Mouse (Mus musculus): Measurements from ENCODE around the gene Plk2. TPM values are rescaled to one million over a fixed set of nuclear protein-coding genes. Genes with fewer than 3 reads are reported as not detected.
"Not testable (repeated sequence)": the region's sequence is repeated elsewhere in the genome, so short reads cannot be mapped to it uniquely, and the experiment has no call there.

Gene Plk2
- 24.5 and 27.1 TPM in 2 replicates for polyA plus RNA-seq (2012; rRNA removed)

- WGBS: under 1% methylated on average over 71 of the region's 71 CpGs
- peak; percentile 98 for DNase-seq
- H3K4me1 ChIP-seq (ENCODE audit: control insufficient read depth, insufficient read depth, low read length): peaks cover 9% of the 10 kb centered on the region; the same call in 1 of the 2 replicates
Observed at GRCm38 (mm10) chr13:110394291-110395178, at the start of gene Plk2. TSS of gene Plk2 (plus strand) at chr13:110395046.

GRCm38 (mm10) chr13:110346707-110347106 lies 48.1 kb upstream of the Plk2 start:
- H3K4me3 ChIP-seq (replicated peaks; ENCODE audit: extremely low read depth, low read depth, low read length): no peak overlapping the region
- H3K4me1 ChIP-seq (ENCODE audit: control insufficient read depth, insufficient read depth, low read length): no peaks in the 10 kb centered on the region
- TF ChIP-seq CTCF (IDR thresholded peaks at IDR 0.05; ENCODE audit: insufficient read depth, low read length) (no peak), POLR2A (IDR thresholded peaks at IDR 0.05; ENCODE audit: borderline replicate concordance, extremely low read depth, low read depth, low read length) (no peak)
- WGBS: 49% methylated on average over 7 of the region's 7 CpGs
- DNase-seq: no peak

More at GRCm38 (mm10) chr13:110394291-110395178, at the start of gene Plk2:
- H3K4me3 ChIP-seq (replicated peaks; ENCODE audit: extremely low read depth, low read depth, low read length): peak within 1 kb of the TSS; percentile 85
- TF ChIP-seq CTCF (IDR thresholded peaks at IDR 0.05; ENCODE audit: insufficient read depth, low read length) (peak; percentile 52; the same call in 1 of the 2 replicates), POLR2A (IDR thresholded peaks at IDR 0.05; ENCODE audit: borderline replicate concordance, extremely low read depth, low read depth, low read length) (peak; percentile 100)

- TF ChIP-seq POLR2A (IDR thresholded peaks at IDR 0.05; ENCODE audit: borderline replicate concordance, extremely low read depth, low read depth, low read length) (no peak), CTCF (IDR thresholded peaks at IDR 0.05; ENCODE audit: insufficient read depth, low read length) (no peak)
- 86% methylated on average over 6 of the region's 6 CpGs for WGBS
- Histone ChIP-seq H3K4me1 (ENCODE audit: control insufficient read depth, insufficient read depth, low read length) (no peaks in the 10 kb centered on the region), H3K4me3 (replicated peaks; ENCODE audit: extremely low read depth, low read depth, low read length) (no peak overlapping the region)
- DNase-seq: no peak
Observed at GRCm38 (mm10) chr13:110351051-110351450, 43.8 kb upstream of the Plk2 start.

- TF ChIP-seq CTCF (IDR thresholded peaks at IDR 0.05; ENCODE audit: insufficient read depth, low read length) (no peak), POLR2A (IDR thresholded peaks at IDR 0.05; ENCODE audit: borderline replicate concordance, extremely low read depth, low read depth, low read length) (no peak)
- DNase-seq: no peak
- H3K4me3 ChIP-seq (replicated peaks; ENCODE audit: extremely low read depth, low read depth, low read length): no peak within 1 kb of the TSS
- WGBS: 47% methylated on average over 2 of the region's 2 CpGs
- no peaks in the 10 kb centered on the region for H3K4me1 ChIP-seq (ENCODE audit: control insufficient read depth, insufficient read depth, low read length)
Observed at GRCm38 (mm10) chr13:110356941-110357340, 37.9 kb upstream of the Plk2 start, which contains the start of gene Gapt. TSS of gene Gapt (minus strand) at chr13:110357199.

GRCm38 (mm10) chr13:110363722-110364121 lies 31.1 kb upstream of the Plk2 start:
- TF ChIP-seq POLR2A (IDR thresholded peaks at IDR 0.05; ENCODE audit: borderline replicate concordance, extremely low read depth, low read depth, low read length): no peak
- no peak for TF ChIP-seq CTCF (IDR thresholded peaks at IDR 0.05; ENCODE audit: insufficient read depth, low read length)
- Histone ChIP-seq H3K4me3 (replicated peaks; ENCODE audit: extremely low read depth, low read depth, low read length) (no peak overlapping the region), H3K4me1 (ENCODE audit: control insufficient read depth, insufficient read depth, low read length) (no peaks in the 10 kb centered on the region; the same call in 1 of the 2 replicates)
- no peak for DNase-seq
- 56% methylated on average over 6 of the region's 6 CpGs for WGBS

GRCm38 (mm10) chr13:110366477-110366876 lies 28.4 kb upstream of the Plk2 start:
- TF ChIP-seq CTCF (IDR thresholded peaks at IDR 0.05; ENCODE audit: insufficient read depth, low read length) (no peak), POLR2A (IDR thresholded peaks at IDR 0.05; ENCODE audit: borderline replicate concordance, extremely low read depth, low read depth, low read length) (no peak)
- DNase-seq: no peak
- WGBS: 73% methylated on average over 3 of the region's 3 CpGs

GRCm38 (mm10) chr13:110367961-110368555 lies 26.8 kb upstream of the Plk2 start:
- Histone ChIP-seq H3K4me1 (ENCODE audit: control insufficient read depth, insufficient read depth, low read length) (no peaks in the 10 kb centered on the region; the same call in 1 of the 2 replicates), H3K4me3 (replicated peaks; ENCODE audit: extremely low read depth, low read depth, low read length) (no peak overlapping the region)
- WGBS: 64% methylated on average over 3 of the region's 3 CpGs
- DNase-seq: no peak
- TF ChIP-seq POLR2A (IDR thresholded peaks at IDR 0.05; ENCODE audit: borderline replicate concordance, extremely low read depth, low read depth, low read length) (no peak), CTCF (IDR thresholded peaks at IDR 0.05; ENCODE audit: insufficient read depth, low read length) (no peak)

More at GRCm38 (mm10) chr13:110366477-110366876, 28.4 kb upstream of the Plk2 start:
- Histone ChIP-seq H3K4me3 (replicated peaks; ENCODE audit: extremely low read depth, low read depth, low read length) (no peak overlapping the region), H3K4me1 (ENCODE audit: control insufficient read depth, insufficient read depth, low read length) (no peaks in the 10 kb centered on the region; the same call in 1 of the 2 replicates)

GRCm38 (mm10) chr13:110368556-110369040 lies 26.2 kb upstream of the Plk2 start:
- not testable (repeated sequence) for H3K4me1 ChIP-seq (ENCODE audit: control insufficient read depth, insufficient read depth, low read length); H3K4me3 ChIP-seq (replicated peaks; ENCODE audit: extremely low read depth, low read depth, low read length)
- TF ChIP-seq CTCF (IDR thresholded peaks at IDR 0.05; ENCODE audit: insufficient read depth, low read length): peak; percentile 88
- WGBS: 28% methylated on average over 6 of the region's 6 CpGs
- peak; percentile 66 for DNase-seq

- 96% methylated on average over 1 of the region's 1 CpGs for WGBS
- TF ChIP-seq CTCF (IDR thresholded peaks at IDR 0.05; ENCODE audit: insufficient read depth, low read length): no peak
- no peak for TF ChIP-seq POLR2A (IDR thresholded peaks at IDR 0.05; ENCODE audit: borderline replicate concordance, extremely low read depth, low read depth, low read length)
- Histone ChIP-seq H3K4me1 (ENCODE audit: control insufficient read depth, insufficient read depth, low read length) (no peaks in the 10 kb centered on the region; the same call in 1 of the 2 replicates), H3K4me3 (replicated peaks; ENCODE audit: extremely low read depth, low read depth, low read length) (no peak overlapping the region)
- DNase-seq: no peak
Observed at GRCm38 (mm10) chr13:110369673-110370072, 25.2 kb upstream of the Plk2 start.

Data from lung, adult 2 months (tissue).